Mouse (Mus musculus): ENCODE measurements around the gene Ksr1.

The Ksr1 gene

DNA sequence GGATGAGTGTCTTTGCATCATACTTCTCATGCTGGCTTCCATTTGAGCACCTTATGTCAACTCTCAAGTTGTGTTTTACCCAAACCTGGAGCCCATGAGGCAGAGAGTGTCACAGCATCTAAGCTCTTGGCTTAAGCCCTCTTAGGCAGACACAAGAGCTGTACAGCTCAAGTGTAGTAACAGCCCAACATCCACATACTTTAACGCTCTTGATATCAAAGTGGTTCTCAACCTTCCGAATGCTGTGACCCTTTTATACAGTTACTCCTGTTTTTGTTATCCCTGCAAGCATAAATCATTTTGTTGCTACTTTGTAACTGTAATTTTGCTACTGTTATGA, 80.0 kb downstream of the Ksr1 start:
- DNase-seq (ENCODE audit: low read depth, low spot score), result no peak

DNA sequence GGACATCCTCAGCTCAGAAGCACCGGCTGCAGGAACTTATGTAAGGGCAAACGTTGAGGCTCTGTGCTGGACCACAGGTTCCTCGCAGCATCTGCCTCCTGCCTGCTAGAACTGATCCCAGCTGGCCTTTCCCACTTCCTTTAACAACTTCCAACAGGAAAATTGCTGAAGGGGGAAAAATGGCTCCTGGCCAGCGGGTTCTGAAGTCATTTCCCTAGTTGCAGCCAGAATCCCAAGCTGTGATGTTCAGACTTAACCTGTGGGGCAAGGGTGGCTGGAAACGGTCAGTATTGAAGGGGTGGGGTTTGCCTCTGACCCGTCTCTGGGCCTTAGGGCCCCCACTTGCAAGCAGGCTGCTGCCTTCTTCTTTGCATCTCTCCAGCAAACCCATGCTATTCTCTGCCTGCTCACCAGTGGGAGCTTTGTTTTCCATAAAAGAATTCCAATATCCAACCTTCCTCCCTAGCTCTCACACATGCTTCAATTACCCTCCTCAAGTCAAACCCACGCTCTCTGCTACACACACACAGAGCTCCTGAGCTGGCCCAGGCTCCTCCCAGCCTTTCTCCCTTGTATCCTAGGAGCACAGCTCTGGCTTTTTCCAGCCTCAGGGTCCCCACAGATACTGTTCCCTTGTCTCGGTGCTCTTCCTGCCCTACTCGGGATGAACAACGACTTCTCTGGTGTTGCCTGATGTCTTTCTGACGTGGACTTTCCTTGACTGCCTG, 80.6 kb downstream of the Ksr1 start:
- no peak for DNase-seq (ENCODE audit: low read depth, low spot score)

DNA sequence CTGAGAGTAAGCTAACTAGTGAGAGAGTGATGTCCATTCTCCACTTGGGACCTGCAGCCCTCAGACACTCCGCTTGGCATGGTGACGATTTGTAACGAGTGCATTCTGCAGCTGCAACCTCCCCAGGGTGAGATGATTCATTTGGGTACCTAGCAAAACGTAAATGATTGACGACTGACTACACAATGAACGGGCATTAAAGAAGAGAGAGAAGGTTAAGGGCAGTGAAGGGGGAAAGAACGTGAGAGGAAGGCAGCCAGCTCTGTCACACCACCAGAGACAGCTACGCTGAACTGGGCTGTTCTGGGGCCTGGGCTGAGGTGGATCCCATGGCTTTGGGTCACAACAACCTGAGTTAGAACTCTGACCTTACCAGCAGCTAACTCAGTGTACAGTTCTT, 81.9 kb downstream of the Ksr1 start:
- DNase-seq (ENCODE audit: low read depth, low spot score), result no peak

DNA sequence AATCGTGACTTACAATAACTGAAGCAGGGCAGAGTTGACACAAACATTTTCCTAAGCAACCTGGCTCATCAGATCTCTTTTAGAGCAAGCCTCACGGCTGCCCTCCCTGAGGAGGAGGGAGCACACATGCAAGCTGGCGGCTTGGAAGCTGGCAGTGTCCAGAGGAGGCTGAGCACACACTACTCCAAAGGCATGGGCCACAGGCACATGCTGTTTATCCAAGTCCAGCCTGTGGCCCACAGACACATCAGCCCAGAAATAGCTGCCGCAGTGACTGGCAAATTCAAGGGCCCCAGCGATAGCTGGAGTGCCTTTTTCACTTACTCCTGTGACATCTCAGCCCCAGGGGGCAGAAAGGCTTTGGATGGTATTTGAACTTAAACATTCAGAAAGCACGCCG, 82.6 kb downstream of the Ksr1 start:
- DNase-seq (ENCODE audit: low read depth, low spot score), result no peak

DNA sequence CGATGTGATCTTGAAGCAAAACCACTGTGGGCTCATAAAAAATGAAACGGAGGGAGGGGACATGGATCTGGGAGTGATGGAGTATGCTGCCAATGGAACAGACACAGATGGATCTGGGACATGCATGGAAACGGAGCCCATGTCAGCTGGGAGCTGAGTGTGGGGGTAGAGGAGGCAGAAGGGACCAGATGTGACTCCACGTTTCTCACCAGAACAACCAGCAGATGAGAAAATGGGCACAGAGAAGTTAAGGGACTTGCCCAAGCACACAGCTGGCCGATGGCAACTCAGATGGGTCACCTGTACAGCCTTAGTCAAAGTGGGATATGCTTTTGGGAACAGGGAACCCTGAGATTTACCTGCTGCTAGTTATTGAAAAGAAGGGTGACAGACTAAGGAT, 83.3 kb downstream of the Ksr1 start:
- no peak for DNase-seq (ENCODE audit: low read depth, low spot score)

DNA sequence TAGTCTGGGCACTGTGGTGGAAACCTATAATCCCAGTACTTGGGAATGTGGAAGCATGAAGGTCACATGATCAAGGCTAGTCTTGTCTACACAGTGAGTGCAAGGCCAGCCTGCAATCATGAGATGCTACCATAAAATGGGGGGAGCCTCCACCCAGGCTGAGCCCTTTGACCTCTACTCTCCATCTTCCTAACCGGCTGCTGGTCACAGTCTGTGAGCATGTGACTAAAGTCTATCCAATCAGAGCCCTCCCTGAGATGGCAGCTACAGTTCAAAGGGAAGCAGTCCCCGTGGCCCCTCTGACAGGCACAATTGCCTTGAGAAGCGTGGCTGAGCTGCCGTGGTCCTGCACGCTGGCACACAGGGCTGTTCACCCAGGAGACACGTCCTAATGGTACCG, 84.4 kb downstream of the Ksr1 start:
- no peak for DNase-seq (ENCODE audit: low read depth, low spot score)

DNA sequence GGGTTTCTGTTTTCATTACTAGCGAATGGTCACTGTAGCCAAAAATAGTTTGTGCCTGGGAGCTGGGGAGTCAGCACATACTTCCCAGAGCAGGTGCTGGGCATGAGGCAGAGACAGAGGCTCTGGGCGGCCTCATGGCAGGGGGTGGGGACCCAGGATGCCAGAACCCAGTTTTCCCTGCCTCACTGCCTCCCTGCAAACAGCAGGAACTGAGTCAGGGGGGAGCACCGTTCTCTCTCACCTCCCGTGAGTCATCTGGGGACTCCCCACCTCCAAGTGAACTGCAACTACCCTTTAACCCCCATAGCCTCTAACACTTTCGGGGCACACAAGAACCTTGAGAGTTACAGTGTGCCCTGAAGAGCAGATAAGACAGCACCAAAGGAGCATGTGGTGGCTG, 86.4 kb downstream of the Ksr1 start:
- DNase-seq (ENCODE audit: low read depth, low spot score), result peak; percentile 52

DNA sequence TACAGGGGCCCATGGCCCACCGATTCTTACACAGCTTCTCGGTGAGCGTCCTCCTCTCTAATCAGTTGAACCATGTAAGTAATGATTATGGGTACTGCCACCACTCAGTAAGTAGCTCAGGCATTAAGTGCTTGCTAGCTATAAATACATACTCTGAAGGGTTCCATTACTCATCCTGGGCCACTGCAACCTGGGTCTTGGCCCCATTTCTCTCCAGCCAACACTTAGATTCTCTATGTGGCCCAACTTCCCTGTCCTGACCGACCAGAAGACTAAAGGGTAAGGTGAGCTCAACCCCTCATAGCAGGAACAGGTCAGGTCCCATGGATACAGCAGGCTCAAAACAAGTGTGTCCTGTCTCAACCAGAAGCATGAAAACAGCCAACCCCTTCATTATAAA, 87.1 kb downstream of the Ksr1 start:
- no peak for DNase-seq (ENCODE audit: low read depth, low spot score)

DNA sequence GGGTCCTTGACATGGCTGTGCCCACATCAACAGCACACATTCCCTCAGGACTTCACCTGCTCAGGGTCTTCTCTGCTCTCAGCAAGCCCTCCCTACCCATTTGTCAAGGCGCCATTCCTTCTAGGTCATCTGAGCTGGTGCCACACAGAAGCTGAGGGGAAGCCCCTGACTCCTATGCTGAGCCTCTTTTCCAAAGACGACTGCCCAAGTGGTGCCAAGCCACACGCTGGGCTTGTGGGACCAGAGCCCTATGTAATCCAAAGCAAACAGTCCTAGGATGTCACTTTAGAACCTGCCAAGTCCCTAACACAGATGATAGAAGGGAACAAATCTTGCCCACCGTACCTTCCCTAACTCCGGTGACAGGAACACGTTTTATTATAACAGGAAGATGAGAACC, 87.6 kb downstream of the Ksr1 start:
- no peak for DNase-seq (ENCODE audit: low read depth, low spot score)

DNA sequence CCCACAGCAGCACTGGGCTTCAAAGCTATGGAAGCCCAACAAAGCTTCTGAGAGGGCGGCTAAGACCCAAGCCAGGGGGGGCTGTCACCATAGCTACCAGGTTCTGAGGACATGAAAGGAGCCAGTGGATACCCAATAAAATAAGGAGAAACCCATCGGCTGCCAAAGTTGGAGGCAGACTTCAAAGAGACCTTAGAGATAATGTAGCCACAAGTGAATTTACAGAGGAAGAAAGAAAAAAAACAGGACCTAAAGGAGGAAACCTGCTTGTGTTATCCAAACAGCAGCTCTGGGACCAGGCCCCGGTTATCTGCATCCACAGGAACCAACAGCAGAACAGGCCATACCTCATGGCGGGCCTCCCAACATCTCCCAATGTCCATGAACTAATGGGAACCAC, 88.4 kb downstream of the Ksr1 start:
- no peak for DNase-seq (ENCODE audit: low read depth, low spot score)

DNA sequence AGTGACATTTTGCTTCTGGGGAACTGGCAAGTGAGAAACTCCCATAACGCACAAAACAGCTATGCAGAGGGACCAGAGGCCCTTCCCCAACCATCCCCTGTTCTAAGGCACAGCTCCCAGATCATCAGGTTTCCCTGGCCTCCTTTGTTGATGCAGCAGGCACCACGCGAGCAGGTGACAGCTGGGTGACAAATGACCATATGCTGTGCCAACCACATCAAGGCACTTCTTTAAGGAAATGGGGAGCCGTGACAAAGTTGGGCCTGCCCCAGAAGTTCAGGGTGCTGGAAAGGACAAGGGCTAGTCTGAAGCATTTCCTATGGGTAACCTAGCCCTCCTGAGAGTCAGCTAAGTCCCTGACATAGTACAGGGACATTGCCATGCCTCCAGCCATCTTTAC, 89.3 kb downstream of the Ksr1 start:
- no peak for DNase-seq (ENCODE audit: low read depth, low spot score)

DNA sequence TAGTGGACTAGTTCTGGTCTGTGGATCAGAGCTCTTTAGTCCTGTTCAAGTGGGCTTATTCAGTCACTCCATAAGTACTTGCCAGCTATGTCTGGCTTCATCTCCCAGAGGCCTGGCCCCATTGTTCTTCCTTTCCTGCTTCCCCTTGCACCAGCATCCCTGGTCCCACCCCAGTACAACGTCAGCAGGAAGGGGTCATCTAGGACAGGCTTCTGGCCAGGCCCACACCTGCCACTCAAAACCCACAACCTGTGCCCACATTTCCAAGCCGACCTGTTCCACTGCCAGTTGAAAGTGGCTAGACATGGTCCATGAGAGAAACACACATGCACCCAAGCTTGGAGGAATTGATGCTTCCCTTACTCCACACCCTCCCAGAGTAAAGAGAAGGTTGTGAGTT, 90.2 kb downstream of the Ksr1 start:
- no peak for DNase-seq (ENCODE audit: low read depth, low spot score)

DNA sequence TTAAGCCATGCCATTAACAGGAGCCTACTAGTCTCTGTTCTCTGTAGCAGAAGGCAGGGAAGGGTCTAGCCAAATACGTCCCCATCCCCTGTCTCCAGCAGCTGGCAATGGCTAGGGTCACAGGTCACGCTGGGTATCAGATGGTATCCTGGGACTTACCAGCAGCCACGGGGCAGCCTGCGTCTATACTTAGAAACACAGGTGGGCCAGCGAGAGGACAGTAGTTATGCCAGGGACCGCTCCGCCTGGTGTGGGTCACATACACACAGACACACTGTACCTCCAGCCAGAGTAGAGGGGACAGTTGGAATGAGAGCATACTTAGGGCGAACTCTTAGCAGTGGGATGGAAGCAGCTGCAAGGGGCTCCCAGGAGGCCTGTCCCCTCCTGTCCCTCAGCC, 91.0 kb downstream of the Ksr1 start:
- no peak for DNase-seq (ENCODE audit: low read depth, low spot score)

DNA sequence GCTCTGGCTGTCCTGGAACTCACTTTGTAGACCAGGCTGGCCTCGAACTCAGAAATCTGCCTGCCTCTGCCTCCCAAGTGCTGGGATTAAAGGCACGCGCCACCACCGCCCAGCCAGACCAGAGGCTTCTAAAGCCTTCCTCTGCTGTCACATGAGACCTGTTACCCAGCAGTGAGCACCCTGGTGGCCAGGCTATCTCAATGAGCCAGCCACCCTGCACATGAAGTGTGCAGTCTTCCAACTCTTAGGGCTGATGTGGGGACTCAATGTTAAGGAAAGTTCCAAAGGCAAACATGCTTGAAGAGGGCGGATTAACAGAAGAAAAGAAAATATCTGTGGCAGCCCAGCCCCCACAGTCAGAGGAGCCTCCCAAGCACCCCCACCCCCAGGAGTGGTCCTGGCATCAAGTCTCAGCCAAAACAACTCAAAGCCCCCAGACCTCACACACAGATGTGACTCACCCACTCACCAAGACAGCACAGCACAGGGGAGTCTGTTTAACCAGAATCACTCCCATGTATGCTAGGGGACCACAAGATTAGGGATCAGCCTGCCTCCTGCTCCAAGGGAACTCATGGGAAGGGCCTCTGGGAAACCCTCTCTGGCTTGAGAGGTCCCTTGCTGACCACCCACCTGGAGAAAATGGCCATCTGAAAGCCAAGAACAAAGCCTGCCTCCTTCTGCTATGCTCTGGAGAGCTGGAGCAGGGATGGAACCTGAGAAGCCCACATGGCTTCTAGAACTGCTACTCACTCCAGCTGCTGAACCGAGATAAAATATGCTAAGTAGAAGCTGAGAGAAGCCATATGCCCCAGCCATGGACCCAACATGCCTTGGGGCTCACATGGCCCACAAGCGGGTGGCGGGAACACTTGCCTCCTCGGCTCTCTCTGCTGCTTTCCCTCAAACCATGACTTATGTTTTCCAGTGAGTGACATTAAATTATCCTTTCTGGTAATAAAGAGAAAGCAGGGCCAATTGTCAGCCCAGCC, 91.8 kb downstream of the Ksr1 start:
- DNase-seq (ENCODE audit: low read depth, low spot score), result no peak

DNA sequence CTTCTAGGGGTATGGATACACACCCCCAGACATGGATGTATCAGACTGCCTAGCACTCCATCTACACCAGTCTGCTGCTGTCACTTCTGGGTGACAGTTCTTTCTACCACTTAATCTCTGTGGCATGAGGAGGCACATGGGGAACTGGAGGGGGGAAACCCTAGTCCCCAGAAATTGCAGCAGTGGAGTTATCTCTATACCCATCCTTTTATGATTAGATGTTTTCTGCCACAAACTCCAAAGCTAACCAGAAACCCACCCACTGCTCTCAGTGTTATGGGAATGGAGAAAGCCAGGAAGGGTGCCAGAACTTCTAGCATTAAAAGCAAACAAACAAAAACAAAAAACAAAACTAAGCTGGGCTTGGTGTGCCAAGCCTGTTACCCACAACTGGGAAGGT, 92.8 kb downstream of the Ksr1 start:
- no peak for DNase-seq (ENCODE audit: low read depth, low spot score)

DNA sequence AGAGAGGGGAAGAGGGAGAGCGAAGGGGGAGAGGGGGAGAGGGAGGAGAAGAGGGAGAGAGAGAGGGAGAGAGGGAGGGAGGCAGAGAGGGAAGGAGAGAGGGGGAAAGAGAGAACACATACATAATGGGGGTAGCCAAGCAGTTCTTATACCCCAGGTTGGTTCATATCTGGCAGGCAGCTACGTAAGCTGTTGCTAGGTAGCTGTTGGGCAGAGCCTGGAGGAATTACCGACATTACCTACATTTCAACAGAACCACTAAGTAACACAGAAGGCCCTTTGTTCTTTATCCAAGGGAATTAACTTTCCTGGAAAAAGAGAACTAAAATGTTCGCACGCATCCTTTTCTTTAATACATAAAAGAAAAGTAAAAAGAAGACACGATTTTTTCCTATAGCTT, 93.4 kb downstream of the Ksr1 start:
- no peak for DNase-seq (ENCODE audit: low read depth, low spot score)

DNA sequence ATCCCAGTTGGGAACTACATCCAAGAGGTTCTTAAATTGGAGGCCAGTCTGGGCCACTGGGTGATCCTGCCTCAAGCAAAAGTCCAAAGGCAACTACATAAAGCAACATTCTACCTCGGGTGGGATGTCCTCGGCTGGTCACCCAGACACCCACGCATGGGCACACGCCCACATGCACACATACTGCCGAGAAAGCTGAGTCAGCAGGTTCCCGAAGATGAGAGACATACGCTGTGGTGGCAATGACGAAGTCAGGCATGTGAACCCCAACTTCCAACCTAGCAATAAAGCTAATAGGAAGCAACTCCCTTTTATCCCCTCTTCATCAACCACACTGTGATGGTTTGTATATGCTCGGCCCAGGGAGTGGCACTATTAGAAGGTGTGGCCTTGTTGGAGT, 94.7 kb downstream of the Ksr1 start:
- DNase-seq (ENCODE audit: low read depth, low spot score), result peak; percentile 54

DNA sequence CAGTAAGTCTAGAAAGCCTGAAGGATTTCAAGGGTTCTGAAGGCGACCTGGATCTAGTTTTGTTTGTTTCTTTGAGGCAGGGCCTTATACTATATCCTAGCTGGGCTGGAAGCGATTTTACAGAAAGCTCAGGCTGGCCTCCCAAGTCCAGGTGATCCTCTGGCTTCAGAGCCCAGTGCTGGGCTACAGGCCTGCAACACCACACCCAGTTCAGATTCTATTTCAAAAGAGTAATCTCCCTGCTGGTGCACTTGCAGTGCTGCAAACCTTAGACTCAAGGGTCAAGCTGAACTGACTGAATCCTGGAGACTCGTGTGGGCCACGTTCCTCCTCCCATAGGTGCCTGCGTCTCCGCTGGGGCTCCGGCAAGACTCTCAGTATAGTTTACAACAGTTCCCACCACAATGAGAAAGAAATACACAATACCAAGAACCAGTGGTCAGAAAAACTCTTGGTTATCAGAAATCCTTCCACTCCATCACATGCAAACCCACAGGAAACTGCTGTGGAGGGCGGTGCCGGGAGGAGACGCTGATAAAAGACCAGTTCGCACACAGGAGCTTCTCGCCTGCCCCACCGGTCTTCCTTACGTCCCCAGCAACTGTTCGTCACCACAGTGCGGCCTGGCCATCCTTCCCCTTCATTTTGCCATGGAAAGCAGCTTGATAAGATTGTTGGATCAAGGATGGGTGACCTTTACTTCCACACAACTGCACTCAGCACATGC, 95.3 kb downstream of the Ksr1 start:
- DNase-seq (ENCODE audit: low read depth, low spot score), result peak; percentile 34

DNA sequence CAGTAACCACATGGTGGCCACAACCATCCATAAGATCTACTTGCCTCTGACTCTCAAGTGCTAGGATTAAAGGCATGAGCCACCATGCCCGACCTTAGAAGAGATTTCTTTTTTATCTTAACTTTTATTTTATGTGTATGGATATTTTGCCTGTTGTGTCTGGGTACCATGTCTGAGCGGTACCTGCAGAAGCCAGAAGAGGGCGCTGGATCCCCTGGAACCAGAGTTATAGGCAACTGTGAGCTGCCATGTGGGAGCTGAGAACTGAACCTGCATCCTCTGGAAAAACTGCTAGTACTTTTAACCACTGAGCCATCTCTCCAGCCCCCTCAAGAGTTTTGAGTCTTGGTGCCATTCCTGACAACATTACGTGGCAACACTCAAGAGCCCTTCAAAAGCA, 97.3 kb downstream of the Ksr1 start:
- DNase-seq (ENCODE audit: low read depth, low spot score), result no peak

DNA sequence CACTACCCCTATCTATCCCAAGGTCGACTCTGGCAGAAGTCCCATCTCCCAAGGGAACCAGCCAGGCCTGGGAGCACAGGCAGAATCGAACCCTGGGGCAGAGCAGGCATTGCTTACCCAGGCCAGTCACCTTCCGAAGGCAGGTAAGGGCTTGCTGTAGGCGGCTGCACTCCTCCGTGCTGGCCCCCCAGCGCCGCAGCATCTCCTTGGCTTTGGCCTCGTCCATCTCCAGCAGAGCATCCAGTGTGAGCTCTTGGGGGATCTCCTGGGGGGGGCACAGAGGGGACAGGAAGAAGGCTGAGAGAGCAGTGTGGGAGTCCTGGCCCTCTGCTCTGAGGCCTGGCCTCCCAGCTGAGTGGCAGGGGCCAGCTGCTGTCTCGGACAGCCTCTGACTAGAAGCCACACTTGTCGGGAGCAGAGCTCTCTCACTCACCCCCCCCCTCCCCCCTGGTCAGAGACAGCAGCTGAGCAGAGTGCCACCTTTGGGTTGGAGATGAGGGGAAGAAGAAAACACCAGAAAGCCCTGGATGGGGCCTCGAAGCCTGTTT, 99.0 kb downstream of the Ksr1 start:
- no peak for DNase-seq (ENCODE audit: low read depth, low spot score)

DNA sequence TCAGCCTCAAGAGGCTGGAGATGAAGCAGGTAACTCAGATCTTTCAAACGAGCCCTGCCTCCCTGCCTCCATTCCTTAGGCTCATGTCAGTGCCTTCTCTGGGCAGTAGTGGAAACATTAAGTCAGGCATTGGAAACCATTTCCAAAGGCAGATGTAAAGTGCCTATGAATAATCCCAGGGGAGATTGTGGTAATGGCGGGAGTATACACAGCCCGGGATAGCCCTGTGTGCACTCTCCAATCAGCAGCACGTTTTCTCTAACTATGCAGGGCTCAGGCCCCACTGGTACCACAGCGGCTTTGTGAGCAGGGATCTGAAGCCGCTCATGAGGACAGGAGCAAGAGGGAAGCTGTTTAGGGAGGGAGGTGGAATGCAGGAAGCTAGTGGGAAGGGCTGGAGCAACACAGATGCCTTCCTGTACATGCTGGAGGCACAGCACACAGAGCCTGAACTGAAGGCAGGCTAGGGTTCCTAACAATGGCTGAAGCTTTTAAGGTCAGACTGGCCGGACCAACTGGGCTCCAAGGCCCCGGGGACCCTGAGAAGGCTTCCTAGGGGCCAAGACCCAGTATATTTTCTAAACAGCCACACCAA, 99.5 kb downstream of the Ksr1 start:
- DNase-seq (ENCODE audit: low read depth, low spot score), result no peak

DNA sequence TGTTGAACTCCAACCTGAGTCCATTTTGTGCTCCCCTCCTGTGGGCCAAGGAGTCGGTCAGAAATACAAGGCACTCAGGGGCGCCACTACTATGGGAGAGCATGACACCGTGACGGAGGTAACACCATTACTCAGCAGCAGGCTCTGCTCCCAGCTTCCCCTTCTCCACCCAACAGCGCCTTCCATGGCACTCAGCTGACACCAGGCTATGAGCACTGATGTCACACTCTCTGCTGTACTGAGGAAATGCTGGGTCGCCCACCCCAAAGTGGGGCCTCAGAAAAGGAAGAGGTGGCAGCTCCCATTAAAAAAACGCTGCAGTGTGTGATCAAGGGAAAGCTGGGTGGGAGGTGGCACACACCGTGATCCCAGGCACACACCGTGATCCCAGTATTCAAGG, 101.0 kb downstream of the Ksr1 start:
- DNase-seq (ENCODE audit: low read depth, low spot score), result no peak

All from CD4-positive helper T cell, adult 2 months (primary cell).